Mouse (Mus musculus) E14TG2a.4 (cell line): ENCODE results near the gene Ldlrad3.

Experiments used
- H3K27me3 ChIP-seq: 2 replicates; pipeline ENCODE4 v1.6.1; 2014; ENCODE audit warnings: low read length, control low read depth; ENCODE audit not compliant: insufficient read depth
- H3K36me3 ChIP-seq: 2 replicates; pipeline ENCODE4 v1.6.1; 2014; ENCODE audit warnings: low read length, control low read depth; ENCODE audit not compliant: insufficient read depth
- H3K4me1 ChIP-seq: replicated peaks from 2 replicates; pipeline ENCODE4 v1.6.1; 2014; ENCODE audit warnings: low read depth, low read length, control low read depth
- H3K4me3 ChIP-seq: replicated peaks from 2 replicates; pipeline ENCODE4 v1.5.1; 2014; ENCODE audit warnings: mild to moderate bottlenecking, low read length
- H3K9me3 ChIP-seq: 2 replicates; pipeline ENCODE4 v1.6.1; 2014; ENCODE audit warnings: low read length, control low read depth
- CTCF ChIP-seq: conservative IDR thresholded peaks from 2 replicates; pipeline ENCODE4 v1.5.1; 2014; ENCODE audit warnings: low read length
- NANOG ChIP-seq: IDR thresholded peaks from 2 replicates; pipeline ENCODE4 v1.6.1; 2014; ENCODE audit warnings: borderline replicate concordance, low read length, mixed read lengths
- POU5F1 ChIP-seq: IDR thresholded peaks from 2 replicates; pipeline ENCODE4 v1.6.1; 2014; ENCODE audit warnings: low read length, borderline replicate concordance

Ldlrad3 gene

GRCm38 (mm10) chr2:102216817-102217216, 30.6 kb upstream of the Ldlrad3 start:
- H3K36me3 ChIP-seq, result no peaks in the 10 kb centered on the region
- no peaks in the 10 kb centered on the region for H3K4me1 ChIP-seq
- TF ChIP-seq NANOG, result no peak
- no peaks in the 10 kb centered on the region for H3K27me3 ChIP-seq
- H3K9me3 ChIP-seq, result no peaks in the 10 kb centered on the region
- no peak overlapping the region for H3K4me3 ChIP-seq

- Histone ChIP-seq H3K4me3 (no peak overlapping the region), H3K9me3 (no peaks in the 10 kb centered on the region), H3K27me3 (no peaks in the 10 kb centered on the region), H3K4me1 (peaks cover under 1% of the 10 kb centered on the region), H3K36me3 (no peaks in the 10 kb centered on the region)
- TF ChIP-seq NANOG, result no peak
Observed at GRCm38 (mm10) chr2:102212096-102212495, 25.9 kb upstream of the Ldlrad3 start.

- H3K9me3 ChIP-seq, result no peaks in the 10 kb centered on the region
- TF ChIP-seq CTCF (no peak), NANOG (no peak), POU5F1 (no peak)
- H3K4me3 ChIP-seq, result no peak overlapping the region
- H3K27me3 ChIP-seq, result no peaks in the 10 kb centered on the region
- H3K36me3 ChIP-seq, result no peaks in the 10 kb centered on the region
- H3K4me1 ChIP-seq, result peaks cover 23% of the 10 kb centered on the region
Observed at GRCm38 (mm10) chr2:102205672-102206399, 19.7 kb upstream of the Ldlrad3 start.

GRCm38 (mm10) chr2:102203478-102203877, 17.3 kb upstream of the Ldlrad3 start:
- Histone ChIP-seq H3K4me1 (peaks cover 33% of the 10 kb centered on the region), H3K27me3 (no peaks in the 10 kb centered on the region), H3K4me3 (no peak overlapping the region), H3K9me3 (no peaks in the 10 kb centered on the region), H3K36me3 (no peaks in the 10 kb centered on the region)
- TF ChIP-seq NANOG (no peak), CTCF (no peak), POU5F1 (no peak)

- TF ChIP-seq NANOG (no peak), CTCF (no peak), POU5F1 (no peak)
- no peaks in the 10 kb centered on the region for H3K36me3 ChIP-seq
- H3K4me3 ChIP-seq, result no peak overlapping the region
- H3K4me1 ChIP-seq, result peaks cover 33% of the 10 kb centered on the region
- H3K9me3 ChIP-seq, result no peaks in the 10 kb centered on the region
- no peaks in the 10 kb centered on the region for H3K27me3 ChIP-seq
Observed at GRCm38 (mm10) chr2:102202211-102202770, 16.1 kb upstream of the Ldlrad3 start.

- TF ChIP-seq POU5F1 (no peak), CTCF (no peak), NANOG (no peak)
- Histone ChIP-seq H3K4me3 (no peak overlapping the region), H3K36me3 (no peaks in the 10 kb centered on the region), H3K27me3 (no peaks in the 10 kb centered on the region), H3K9me3 (no peaks in the 10 kb centered on the region), H3K4me1 (peaks cover 26% of the 10 kb centered on the region)
Observed at GRCm38 (mm10) chr2:102201198-102201948, 15.2 kb upstream of the Ldlrad3 start.

GRCm38 (mm10) chr2:102197332-102197731, 11.1 kb upstream of the Ldlrad3 start:
- H3K9me3 ChIP-seq, result no peaks in the 10 kb centered on the region
- H3K27me3 ChIP-seq, result no peaks in the 10 kb centered on the region
- no peaks in the 10 kb centered on the region for H3K36me3 ChIP-seq
- no peak overlapping the region for H3K4me3 ChIP-seq
- peaks cover 10% of the 10 kb centered on the region for H3K4me1 ChIP-seq
- TF ChIP-seq POU5F1 (no peak), CTCF (no peak), NANOG (no peak)

- H3K27me3 ChIP-seq, result no peaks in the 10 kb centered on the region
- peaks cover 10% of the 10 kb centered on the region for H3K4me1 ChIP-seq
- no peak overlapping the region for H3K4me3 ChIP-seq
- TF ChIP-seq CTCF (no peak), NANOG (no peak), POU5F1 (no peak)
- H3K36me3 ChIP-seq, result no peaks in the 10 kb centered on the region
- H3K9me3 ChIP-seq, result no peaks in the 10 kb centered on the region
Observed at GRCm38 (mm10) chr2:102196709-102197108, 10.5 kb upstream of the Ldlrad3 start.

- peaks cover 10% of the 10 kb centered on the region for H3K4me1 ChIP-seq
- peaks cover 5% of the 10 kb centered on the region; the same call in 1 of the 2 replicates for H3K27me3 ChIP-seq
- no peak overlapping the region for H3K4me3 ChIP-seq
- peaks cover 5% of the 10 kb centered on the region; the same call in 1 of the 2 replicates for H3K9me3 ChIP-seq
- no peaks in the 10 kb centered on the region for H3K36me3 ChIP-seq
- TF ChIP-seq POU5F1 (no peak), CTCF (no peak), NANOG (no peak)
Observed at GRCm38 (mm10) chr2:102195494-102195893, 9.3 kb upstream of the Ldlrad3 start.
